Mouse (Mus musculus): Measurements from ENCODE around the gene Prkag2. TPM values are rescaled to one million over a fixed set of nuclear protein-coding genes. Genes with fewer than 3 reads are reported as not detected.

Gene Prkag2
- polyA plus RNA-seq, 1 experiment = not detected

DNA sequence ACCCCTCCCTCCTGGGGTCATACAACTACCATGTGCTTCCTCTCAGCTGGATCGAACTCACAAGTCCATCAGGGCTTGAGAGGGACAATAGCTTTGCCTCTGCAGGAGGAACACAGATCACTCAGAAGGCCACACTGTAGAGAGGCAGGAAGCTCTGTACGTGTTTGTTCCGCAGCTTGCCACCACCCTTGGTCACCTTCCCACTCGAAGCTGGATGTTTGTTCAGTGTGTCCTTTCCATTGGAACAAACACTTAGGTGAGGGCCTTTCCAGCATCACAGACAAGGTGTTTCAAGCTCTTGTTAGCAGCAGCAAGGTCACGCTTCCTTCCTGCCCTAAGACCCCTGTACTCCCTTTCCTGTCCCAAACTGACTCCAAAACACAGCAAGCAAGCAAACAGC is 30.6 kb downstream of the Prkag2 start:
- no peak for TF ChIP-seq GATA1 (IDR thresholded peaks at IDR 0.05; ENCODE audit: low read length)

DNA sequence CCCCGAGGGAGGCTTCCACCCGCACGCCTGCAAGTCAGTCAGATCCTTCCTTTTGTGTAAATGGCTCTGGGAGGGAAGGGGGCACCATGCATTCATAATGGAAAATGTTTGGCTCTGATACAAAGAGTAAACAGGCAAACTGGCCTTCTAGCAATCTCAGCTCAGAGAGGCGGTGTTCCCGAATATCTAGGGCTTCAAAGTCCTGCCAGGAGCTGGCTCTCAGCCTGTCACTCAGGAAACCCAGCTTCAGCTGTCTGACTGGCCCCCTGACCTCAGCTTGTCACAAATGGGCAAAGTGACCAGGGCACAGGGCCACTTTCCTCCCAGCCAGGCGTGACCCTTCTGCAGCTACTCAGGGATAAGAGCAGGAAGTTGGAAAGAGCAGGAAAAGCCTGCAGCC is 33.3 kb downstream of the Prkag2 start:
- TF ChIP-seq GATA1 (IDR thresholded peaks at IDR 0.05; ENCODE audit: low read length) = no peak

DNA sequence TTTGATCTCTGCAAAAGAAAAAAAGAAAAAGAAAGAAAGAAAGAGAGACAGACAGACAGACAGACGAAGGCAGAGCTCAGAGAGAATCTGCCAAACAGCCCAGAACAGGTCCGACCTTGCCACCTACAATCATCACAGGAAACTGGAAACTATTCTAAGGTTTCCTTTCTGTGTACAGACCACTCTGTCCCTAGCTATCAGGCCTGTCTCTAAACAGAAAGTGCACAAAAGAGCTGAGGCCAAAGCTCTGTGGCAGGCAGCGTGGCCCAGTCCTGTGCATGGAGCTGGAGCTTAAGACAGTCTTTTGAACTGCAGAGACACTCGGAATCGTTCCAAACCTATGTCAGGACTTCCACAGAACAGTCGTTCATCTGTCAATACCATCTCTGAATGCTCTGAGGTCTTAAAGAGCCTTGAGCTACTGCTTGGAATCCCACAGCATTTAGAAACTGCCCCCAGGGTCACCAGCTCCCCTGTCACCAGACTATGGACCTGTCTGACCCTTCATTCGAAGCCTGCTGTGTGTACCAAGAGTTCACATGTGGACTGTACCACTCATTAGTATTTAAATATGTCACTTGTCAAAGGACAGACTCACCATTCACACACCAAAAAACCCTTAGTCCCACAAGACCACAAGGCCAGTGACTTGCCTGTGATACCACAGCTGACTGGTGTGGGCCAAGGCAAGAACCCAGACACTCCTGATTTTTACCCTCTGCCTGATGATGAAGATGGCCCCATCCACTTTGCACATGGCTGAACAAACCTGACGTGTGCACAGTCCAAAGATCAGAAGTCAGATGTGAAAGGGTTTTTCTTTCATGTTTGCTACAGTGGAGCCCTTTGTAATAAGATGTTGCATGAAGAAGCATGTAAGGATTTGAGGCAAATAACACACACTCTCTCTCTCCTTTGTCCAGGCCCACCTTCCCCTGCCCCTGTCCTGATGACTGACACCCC is 35.9 kb downstream of the Prkag2 start:
- TF ChIP-seq GATA1 (IDR thresholded peaks at IDR 0.05; ENCODE audit: low read length) = no peak

DNA sequence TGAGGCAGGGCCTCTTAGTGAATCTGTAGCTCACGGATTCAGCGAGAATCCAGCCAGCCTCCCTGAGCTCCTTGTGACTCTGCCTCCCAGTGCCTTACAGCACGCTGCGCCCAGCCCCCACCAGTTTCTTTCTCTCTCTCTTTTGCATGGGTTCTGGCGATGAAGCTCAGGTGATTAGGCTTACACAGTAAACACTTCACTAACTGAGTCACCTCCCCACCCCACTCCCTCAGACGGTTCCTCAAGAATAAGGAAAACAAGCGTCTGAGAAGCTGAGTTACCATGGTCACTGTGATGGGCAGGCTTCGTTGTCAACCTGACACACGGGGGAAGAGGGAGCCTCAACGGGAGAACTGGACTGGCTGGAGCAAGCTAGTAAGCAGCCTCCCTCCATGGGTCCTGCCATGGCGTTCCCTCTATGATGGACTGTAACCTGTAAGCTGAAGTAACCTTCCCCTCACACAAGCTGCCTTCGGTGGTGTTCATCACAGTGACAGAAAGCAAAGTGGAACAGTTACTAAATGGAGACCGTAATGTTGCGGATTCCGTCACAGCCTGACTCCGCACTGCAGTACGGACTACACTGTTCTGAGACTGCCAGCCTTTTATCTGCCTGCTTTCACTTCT is 37.8 kb downstream of the Prkag2 start:
- no peak for TF ChIP-seq GATA1 (IDR thresholded peaks at IDR 0.05; ENCODE audit: low read length)

DNA sequence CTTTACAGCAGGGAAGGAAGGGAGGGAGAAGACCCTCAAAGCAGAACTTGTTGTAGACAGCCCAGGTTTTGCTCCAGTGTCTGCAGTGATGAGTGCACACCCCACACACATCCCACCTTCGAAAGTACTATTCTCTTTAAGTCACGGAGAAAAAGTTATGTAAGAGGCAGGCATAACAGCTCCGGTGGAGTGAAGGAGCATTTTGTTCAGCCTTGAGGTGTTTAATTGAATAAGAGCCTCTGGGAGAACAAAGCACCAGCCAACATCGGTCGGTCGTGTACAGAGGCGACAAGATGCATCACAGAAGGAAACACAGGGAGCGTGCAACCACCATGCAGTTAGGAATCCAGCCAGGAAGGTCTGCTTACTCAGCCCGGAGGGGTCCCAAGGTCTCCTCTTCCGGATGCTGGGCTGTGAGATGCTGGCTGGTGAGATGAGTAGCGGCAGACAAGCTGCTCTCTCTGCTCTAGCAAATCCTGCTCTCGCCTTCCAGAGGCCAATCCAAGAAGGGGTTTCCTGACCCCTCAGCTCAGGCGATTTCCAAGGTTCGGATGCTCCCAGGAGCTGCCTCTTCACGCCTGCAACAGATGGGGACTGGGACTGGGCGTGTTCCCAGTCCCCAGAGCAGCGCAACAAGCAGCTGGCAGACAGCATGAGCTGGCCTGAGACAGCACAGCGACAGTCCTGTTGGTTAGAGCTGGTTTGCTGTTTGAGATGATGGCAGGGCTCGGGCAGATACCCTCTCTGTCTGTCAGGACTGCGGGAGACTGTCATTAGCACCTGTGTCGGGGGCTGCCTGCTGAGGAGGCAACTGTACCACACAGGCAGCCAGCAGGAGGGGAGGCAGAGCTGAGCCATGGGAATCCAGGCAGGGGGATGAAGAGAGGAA is 41.3 kb downstream of the Prkag2 start:
- no peak for TF ChIP-seq GATA1 (IDR thresholded peaks at IDR 0.05; ENCODE audit: low read length)

DNA sequence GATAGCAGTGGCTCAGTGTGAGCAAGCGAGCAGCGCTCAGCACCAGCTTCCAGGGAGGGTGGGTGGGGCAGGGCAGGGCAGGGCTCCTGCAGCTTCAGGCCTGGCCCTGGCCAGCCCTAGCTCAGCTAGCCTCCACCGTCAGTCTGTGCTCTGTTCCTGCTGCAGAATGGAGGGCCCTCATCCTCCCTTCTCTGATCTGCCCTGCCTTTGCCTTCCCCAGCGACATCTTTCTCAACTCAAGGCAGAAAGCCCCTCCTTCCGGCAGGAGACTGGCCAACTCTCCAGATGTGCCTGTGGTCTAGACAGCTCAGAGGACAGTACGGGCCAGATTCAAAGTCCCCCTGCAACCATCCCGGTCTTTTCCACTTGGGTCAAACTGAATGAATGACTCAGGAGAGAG is 42.0 kb downstream of the Prkag2 start:
- no peak for TF ChIP-seq GATA1 (IDR thresholded peaks at IDR 0.05; ENCODE audit: low read length)

DNA sequence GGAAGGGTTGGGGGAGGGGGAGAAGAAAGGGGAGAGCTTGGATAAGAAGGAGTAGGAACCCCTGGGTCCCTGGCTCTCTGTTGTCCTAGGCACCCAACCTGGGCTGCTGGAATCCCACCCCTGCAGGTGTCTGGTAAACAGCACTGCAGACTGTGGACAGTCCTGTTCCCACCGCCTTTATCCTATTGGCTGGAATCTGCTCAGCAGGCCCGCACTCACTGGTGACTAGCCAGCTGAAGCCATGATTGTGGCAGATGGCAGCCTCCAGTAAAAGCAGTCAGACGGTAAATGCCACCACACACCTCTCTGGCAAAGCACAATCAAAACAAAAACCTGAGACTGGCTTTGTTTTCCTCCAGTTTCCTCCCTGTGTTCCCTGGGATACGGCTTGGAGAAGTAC is 45.2 kb downstream of the Prkag2 start:
- no peak for TF ChIP-seq GATA1 (IDR thresholded peaks at IDR 0.05; ENCODE audit: low read length)

DNA sequence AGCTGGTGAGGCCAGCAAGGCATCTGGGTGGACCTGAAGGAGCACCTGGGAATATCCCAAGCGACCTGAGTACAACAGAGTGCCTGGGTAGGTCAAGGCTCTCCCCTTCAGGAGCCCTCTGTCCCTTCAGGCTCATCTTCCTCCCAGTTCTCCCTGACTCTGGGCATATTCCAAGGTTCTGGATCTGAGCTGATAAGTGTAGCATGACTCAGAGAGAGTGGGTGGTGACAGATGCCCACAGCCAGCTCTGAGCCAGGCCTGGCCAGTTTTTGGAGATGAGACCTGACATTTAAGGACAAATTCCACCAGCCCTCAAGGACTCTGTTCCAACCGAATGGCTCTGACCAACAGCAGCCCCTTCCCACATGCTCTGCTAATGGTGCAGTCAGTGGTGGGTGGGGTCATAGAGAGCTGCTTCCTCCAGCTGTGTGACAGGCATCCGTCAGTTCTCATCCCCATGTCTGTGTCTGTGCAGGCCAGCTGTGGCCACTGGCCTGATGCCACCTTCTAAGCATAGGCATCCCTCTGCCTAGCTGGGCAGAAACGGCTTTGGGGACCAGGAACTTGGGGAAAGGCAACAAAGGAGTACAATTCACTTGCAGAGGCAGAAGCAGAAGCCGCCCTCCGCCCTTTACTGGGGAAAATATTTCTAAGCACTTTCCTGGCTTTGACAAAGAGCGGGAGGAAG is 46.3 kb downstream of the Prkag2 start:
- TF ChIP-seq GATA1 (IDR thresholded peaks at IDR 0.05; ENCODE audit: low read length) = no peak

DNA sequence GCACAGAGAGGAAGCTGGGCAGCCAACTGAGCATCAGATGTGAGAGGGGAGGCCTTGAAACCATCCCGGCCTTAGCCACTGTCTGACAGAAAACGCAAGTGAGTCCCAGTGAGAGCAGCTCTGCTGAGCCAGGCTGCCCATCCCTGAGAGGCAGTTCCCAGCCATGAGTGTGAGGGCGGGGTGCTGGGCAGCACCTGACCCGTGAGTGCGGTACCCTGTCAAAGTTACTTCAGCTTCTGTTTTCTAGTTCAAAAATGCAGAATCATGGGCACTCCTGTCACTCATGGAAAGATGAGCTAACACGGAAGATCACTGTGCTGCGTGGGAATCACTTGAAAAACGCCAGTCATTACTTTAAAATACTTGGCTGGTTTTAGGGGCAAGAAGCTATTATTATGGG is 49.6 kb downstream of the Prkag2 start:
- no peak for TF ChIP-seq GATA1 (IDR thresholded peaks at IDR 0.05; ENCODE audit: low read length)

DNA sequence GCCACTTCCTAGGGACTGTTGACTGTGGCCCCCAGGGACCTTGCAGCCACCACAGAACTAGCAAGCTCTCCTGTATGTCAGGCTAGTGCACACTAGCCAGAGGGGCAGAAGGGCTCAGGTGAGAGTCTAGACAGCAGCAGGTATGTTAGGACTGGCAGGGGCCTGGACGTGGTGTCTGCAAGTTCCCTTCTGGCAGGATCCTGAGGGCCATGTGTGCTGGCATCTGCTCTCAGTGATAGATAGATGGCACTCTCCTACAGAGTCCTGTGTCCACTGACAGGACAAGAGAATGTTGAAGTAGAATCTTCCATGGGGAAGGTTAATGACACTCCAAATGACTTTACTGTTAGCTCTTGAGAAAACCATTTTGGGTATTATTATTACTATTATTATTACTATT is 52.8 kb downstream of the Prkag2 start:
- TF ChIP-seq GATA1 (IDR thresholded peaks at IDR 0.05; ENCODE audit: low read length) = no peak

DNA sequence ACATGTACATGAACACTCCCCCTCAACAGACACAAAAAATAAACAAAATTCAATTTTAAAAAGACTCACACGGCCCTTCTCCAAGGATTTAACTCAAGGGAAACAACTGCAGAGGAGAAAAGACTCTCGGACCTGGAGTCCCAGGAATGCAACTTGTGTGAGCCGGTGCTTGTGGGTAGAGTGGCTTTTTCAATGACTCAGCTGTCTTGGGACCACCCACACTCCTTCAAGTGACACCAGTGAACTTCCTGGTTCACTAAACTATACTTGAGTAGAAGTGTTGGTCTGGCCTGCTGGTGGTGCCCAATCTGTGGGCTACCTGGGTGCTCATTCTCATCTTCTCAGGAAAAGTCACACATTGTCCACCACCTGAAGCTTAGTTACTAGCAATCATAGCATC is 53.7 kb downstream of the Prkag2 start:
- no peak for TF ChIP-seq GATA1 (IDR thresholded peaks at IDR 0.05; ENCODE audit: low read length)

DNA sequence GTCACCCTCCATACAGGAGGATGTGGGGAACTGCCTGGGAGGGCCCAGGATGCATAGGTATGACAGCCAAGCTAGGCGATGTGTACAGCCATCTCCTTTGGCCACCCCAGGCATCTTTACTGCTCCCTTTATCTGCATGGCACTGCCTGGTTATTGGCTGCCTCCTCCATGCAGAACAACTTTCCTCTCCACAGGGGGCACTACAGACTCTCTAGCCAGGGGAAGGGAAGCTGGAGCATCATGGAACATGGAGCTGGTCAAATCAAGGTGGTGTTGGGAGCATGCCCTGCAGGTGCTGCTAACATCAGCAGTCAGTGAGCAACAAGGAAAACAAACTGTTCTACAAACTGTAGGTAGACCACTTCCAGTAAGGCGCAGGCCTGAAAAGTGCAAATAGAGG is 56.4 kb downstream of the Prkag2 start:
- no peak for TF ChIP-seq GATA1 (IDR thresholded peaks at IDR 0.05; ENCODE audit: low read length)

DNA sequence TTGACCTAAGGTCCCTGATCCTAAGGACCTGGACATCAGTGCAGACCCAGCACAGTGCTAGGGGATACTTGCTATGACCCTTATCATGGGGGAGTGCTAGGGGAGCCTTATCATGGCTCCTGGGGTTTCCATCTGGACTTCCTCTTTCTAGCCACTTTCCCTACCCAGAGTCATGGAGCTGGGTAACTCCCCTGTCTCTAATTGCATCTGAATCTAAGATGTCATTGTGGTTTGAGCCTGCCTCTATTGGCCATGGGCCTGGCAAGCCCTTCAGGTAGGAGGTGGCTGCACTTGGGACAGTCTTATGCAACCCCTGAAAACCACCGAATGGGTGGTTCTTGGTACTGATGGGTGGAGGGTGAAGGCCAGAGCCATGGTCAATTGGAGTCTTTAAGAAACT is 58.5 kb downstream of the Prkag2 start:
- TF ChIP-seq GATA1 (IDR thresholded peaks at IDR 0.05; ENCODE audit: low read length) = no peak

DNA sequence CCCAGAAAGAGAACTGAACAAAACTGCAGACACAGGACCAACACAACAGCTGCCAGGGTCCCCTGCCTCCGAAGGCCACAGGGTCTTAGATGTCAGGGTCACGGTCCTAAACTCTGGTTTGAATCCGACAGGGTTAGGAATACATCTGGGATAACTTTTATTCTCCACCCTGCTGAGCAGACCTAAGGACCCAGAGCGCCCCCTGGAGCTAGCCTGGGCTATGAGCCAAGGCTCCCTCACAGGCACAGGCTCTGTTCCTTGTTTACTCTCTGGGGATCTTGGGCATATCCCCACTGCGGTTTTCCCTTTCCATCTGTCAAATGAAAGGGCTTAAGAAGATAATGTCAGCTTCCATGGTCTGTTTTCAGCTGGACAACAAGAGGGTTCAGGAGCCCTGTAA is 59.1 kb downstream of the Prkag2 start:
- no peak for TF ChIP-seq GATA1 (IDR thresholded peaks at IDR 0.05; ENCODE audit: low read length)

DNA sequence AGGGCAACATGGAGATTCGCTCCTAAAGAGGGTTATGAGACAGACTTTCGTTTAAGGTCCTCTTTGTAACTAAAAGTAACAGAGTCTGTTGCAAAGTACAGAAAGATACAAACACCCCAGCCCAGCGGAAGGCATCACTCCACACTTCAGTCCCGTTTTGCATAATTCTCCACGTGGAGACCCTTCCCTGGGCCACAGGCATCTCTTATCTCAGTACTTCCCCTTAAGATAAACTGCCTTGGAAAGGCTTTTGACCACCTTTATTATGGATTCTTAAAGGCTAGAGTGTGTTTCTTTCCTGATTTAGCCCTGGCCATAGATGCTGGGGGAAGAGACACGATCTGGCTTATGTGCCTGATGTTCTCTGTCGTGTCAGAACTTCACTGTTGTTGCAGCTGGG is 59.5 kb downstream of the Prkag2 start:
- no peak for TF ChIP-seq GATA1 (IDR thresholded peaks at IDR 0.05; ENCODE audit: low read length)

Data from G1E-ER4 (cell line).